Mouse (Mus musculus) ES-Bruce4 (cell line): ENCODE measurements around the gene Polr2b. TPM values are rescaled to one million over a fixed set of nuclear protein-coding genes. Genes with fewer than 3 reads are reported as not detected.

Source experiments
- H3K27ac ChIP-seq: 2 replicates; pipeline ENCODE4 v1.5.1; 2012; ENCODE audit warnings: low read length, inconsistent platforms; ENCODE audit not compliant: insufficient read depth
- H3K27me3 ChIP-seq: 2 replicates; pipeline ENCODE4 v1.6.1; 2012; ENCODE audit warnings: mild to moderate bottlenecking, low read length, inconsistent platforms; ENCODE audit not compliant: control insufficient read depth, poor library complexity, insufficient read depth, severe bottlenecking
- H3K36me3 ChIP-seq: 2 replicates; pipeline ENCODE4 v1.6.1; 2012; ENCODE audit warnings: inconsistent platforms, mild to moderate bottlenecking, low read length, moderate library complexity; ENCODE audit not compliant: control insufficient read depth, poor library complexity, insufficient read depth, severe bottlenecking
- H3K4me1 ChIP-seq: one replicate; pipeline ENCODE4 v1.8.1; 2011; ENCODE audit warnings: low read length; ENCODE audit not compliant: control insufficient read depth, insufficient read depth
- H3K4me3 ChIP-seq: 2 replicates; pipeline ENCODE4 v1.5.1; 2011; ENCODE audit warnings: low read depth, mild to moderate bottlenecking, low read length
- H3K9ac ChIP-seq: 2 replicates; pipeline ENCODE4 v1.6.1; 2012; ENCODE audit warnings: low read depth, mild to moderate bottlenecking, inconsistent platforms; ENCODE audit not compliant: poor library complexity, severe bottlenecking
- H3K9me3 ChIP-seq: replicated peaks from 2 replicates; pipeline ENCODE4 v1.6.1; 2012; ENCODE audit warnings: mild to moderate bottlenecking, low read length, inconsistent platforms; ENCODE audit not compliant: control insufficient read depth, poor library complexity, insufficient read depth, severe bottlenecking
- CTCF ChIP-seq: IDR thresholded peaks from one replicate; pipeline ENCODE4 v1.8.1; 2011; ENCODE audit warnings: low read depth, low read length
- EP300 ChIP-seq: IDR thresholded peaks from 2 replicates; pipeline ENCODE4 v1.6.1; 2011; ENCODE audit warnings: low read depth, low read length; ENCODE audit not compliant: insufficient read depth
- POLR2A ChIP-seq: IDR thresholded peaks from one replicate; pipeline ENCODE4 v1.8.1; 2011; ENCODE audit warnings: low read length; ENCODE audit not compliant: insufficient read depth
- polyA plus RNA-seq: library from polyadenylated mRNA; stranded (reverse); fragments of >200 nt; gene quantifications from 2 replicates; pipeline ENCODE4 v1.2.4, GENCODE M21; 2011; ENCODE audit warnings: low read depth; ENCODE audit not compliant: missing spikeins, insufficient read depth, insufficient read length

The Polr2b gene
- polyA plus RNA-seq, 1 experiment, result 238 TPM

GRCm38 (mm10) chr5:77301296-77301903, 8.5 kb upstream of the Polr2b start:
- Histone ChIP-seq H3K27ac (no peak overlapping the region), H3K36me3 (peaks cover 29% of the 10 kb centered on the region)
- TF ChIP-seq POLR2A (no peak), CTCF (no peak), EP300 (no peak)

GRCm38 (mm10) chr5:77307821-77308553, 2.0 kb upstream of the Polr2b start:
- peaks cover 2% of the 10 kb centered on the region for H3K4me1 ChIP-seq
- TF ChIP-seq EP300 (no peak), POLR2A (no peak), CTCF (no peak)
- no peak overlapping the region for H3K9ac ChIP-seq
- no peaks in the 10 kb centered on the region for H3K9me3 ChIP-seq
- peaks cover 22% of the 10 kb centered on the region for H3K36me3 ChIP-seq
- H3K27ac ChIP-seq, result no peak overlapping the region
- H3K4me3 ChIP-seq, result no peak overlapping the region
- no peaks in the 10 kb centered on the region for H3K27me3 ChIP-seq

More at GRCm38 (mm10) chr5:77301296-77301903, 8.5 kb upstream of the Polr2b start:
- Histone ChIP-seq H3K4me3 (no peak overlapping the region), H3K9me3 (no peaks in the 10 kb centered on the region), H3K27me3 (no peaks in the 10 kb centered on the region), H3K4me1 (no peaks in the 10 kb centered on the region), H3K9ac (no peak overlapping the region)

GRCm38 (mm10) chr5:77309051-77309906, 668 bp upstream of the Polr2b start:
- Histone ChIP-seq H3K27me3 (no peaks in the 10 kb centered on the region), H3K9me3 (no peaks in the 10 kb centered on the region), H3K9ac (peak overlapping the region; percentile 76), H3K27ac (no peak overlapping the region), H3K4me3 (peak overlapping the region; percentile 85), H3K36me3 (peaks cover 21% of the 10 kb centered on the region), H3K4me1 (peaks cover 2% of the 10 kb centered on the region)
- no peak for TF ChIP-seq EP300

- no peaks in the 10 kb centered on the region for H3K27me3 ChIP-seq
- H3K9ac ChIP-seq, result no peak overlapping the region
- no peak overlapping the region for H3K27ac ChIP-seq
- H3K36me3 ChIP-seq, result peaks cover 30% of the 10 kb centered on the region
- no peaks in the 10 kb centered on the region for H3K9me3 ChIP-seq
- no peak overlapping the region for H3K4me3 ChIP-seq
- H3K4me1 ChIP-seq, result peaks cover 2% of the 10 kb centered on the region
- no peak for TF ChIP-seq EP300
- no peak for TF ChIP-seq POLR2A
Observed at GRCm38 (mm10) chr5:77314206-77314605, 4.3 kb downstream of the Polr2b start.

- Histone ChIP-seq H3K27me3 (no peaks in the 10 kb centered on the region), H3K9me3 (no peaks in the 10 kb centered on the region), H3K36me3 (peaks cover 36% of the 10 kb centered on the region), H3K4me3 (no peak overlapping the region), H3K9ac (no peak overlapping the region), H3K27ac (no peak overlapping the region), H3K4me1 (peaks cover 2% of the 10 kb centered on the region)
- TF ChIP-seq EP300 (no peak), POLR2A (no peak), CTCF (no peak)
Observed at GRCm38 (mm10) chr5:77314986-77315385, 5.0 kb downstream of the Polr2b start.

- H3K27me3 ChIP-seq, result no peaks in the 10 kb centered on the region
- H3K27ac ChIP-seq, result no peak overlapping the region
- peaks cover 72% of the 10 kb centered on the region for H3K36me3 ChIP-seq
- H3K9ac ChIP-seq, result no peak overlapping the region
- no peak overlapping the region for H3K4me3 ChIP-seq
- no peak for TF ChIP-seq CTCF
- H3K9me3 ChIP-seq, result no peaks in the 10 kb centered on the region
- H3K4me1 ChIP-seq, result no peaks in the 10 kb centered on the region
Observed at GRCm38 (mm10) chr5:77324936-77325335, 15.0 kb downstream of the Polr2b start.
